Mouse (Mus musculus): Measurements from ENCODE around the gene Ube2n. TPM values are rescaled to one million over a fixed set of nuclear protein-coding genes. Genes with fewer than 3 reads are reported as not detected.
A peak's percentile ranks its signal among the peaks of the same experiment; 100 is the strongest.

The Ube2n gene
- polyA plus RNA-seq, 1 experiment from 2014 or later = 319 TPM

DNA sequence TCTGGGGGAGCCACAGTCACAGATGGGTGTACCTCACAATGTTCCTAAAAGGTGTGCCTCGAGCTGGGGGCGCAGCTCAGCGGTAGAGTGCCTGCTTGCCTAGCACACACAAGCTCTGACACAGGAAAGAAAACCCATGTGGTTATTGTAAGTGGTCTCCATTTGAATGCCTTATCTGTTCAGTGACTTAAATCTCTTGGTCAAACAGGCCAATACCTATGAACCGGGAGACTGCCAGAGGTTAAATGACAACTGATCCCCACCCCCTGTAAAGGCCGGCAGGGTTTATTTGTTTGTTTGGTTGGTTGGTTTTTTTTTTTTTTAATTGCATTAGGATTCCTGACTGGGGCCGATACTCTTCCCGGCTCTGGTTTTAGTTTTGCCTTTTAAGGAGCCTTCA, 44.5 kb downstream of the Ube2n start:
- Histone ChIP-seq H3K4me2 (ENCODE audit: low read length) (no peak overlapping the region), H3K27me3 (replicated peaks; ENCODE audit: control insufficient read depth, insufficient read depth, low read length) (no peaks in the 10 kb centered on the region), H3K4me1 (replicated peaks; ENCODE audit: control insufficient read depth, insufficient read depth, low read length) (0 out of 2 replicates have a peak, but pooled peaks cover 11% of the 10 kb centered on the region), H3K36me3 (ENCODE audit: control insufficient read depth, insufficient read depth, low read length) (peaks cover 5% of the 10 kb centered on the region; the same call in 1 of the 2 replicates), H3K9ac (ENCODE audit: low read length) (no peak overlapping the region), H3K4me3 (ENCODE audit: low read depth, low read length) (no peak overlapping the region), H3K9me3 (ENCODE audit: control insufficient read depth, low read length) (no peaks in the 10 kb centered on the region), H3K27ac (ENCODE audit: low read depth) (no peak overlapping the region)
- ATAC-seq (replicated peaks; ENCODE audit: low FRiP score, low TSS enrichment, low read depth) = no peak
- no peak for DNase-seq (ENCODE audit: low spot score)
- 73% methylated on average over 7 of the region's 7 CpGs for WGBS

DNA sequence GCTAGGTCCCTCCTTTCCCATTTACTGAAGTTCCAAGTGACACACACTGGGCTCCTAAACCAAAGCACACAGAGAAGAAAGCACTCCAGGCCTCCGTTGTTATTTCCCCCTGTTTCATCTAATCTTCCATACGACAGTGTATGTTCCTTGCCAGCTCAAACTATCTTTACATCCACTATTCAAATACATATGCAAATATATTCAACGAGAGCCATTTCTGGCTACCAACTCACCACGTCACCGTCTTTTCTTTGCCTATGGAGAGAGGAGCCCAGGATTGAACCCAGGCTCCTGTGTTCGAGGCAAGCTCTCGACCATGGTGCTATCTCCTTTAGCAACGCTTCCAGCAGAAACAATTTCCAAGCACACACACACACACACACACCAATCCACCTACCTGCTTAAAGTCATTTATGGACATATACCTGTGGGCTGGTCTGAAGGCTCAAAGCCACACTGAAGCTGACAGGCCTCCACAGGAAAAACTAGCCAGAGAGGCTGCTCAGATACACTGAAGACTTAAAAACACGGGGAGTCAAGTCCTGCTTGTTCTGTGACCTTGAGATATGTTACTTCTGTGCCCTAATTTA, 45.5 kb downstream of the Ube2n start:
- Histone ChIP-seq H3K4me3 (ENCODE audit: low read depth, low read length) (no peak overlapping the region), H3K27me3 (replicated peaks; ENCODE audit: control insufficient read depth, insufficient read depth, low read length) (no peaks in the 10 kb centered on the region), H3K36me3 (ENCODE audit: control insufficient read depth, insufficient read depth, low read length) (peaks cover 5% of the 10 kb centered on the region; the same call in 1 of the 2 replicates), H3K4me1 (replicated peaks; ENCODE audit: control insufficient read depth, insufficient read depth, low read length) (peaks cover 16% of the 10 kb centered on the region; the same call in 1 of the 2 replicates), H3K9me3 (ENCODE audit: control insufficient read depth, low read length) (no peaks in the 10 kb centered on the region), H3K27ac (ENCODE audit: low read depth) (no peak overlapping the region), H3K4me2 (ENCODE audit: low read length) (no peak overlapping the region), H3K9ac (ENCODE audit: low read length) (no peak overlapping the region)
- DNase-seq (ENCODE audit: low spot score) (no peak), ATAC-seq (replicated peaks; ENCODE audit: low FRiP score, low TSS enrichment, low read depth) (no peak)
- 84% methylated on average over 9 of the region's 9 CpGs for WGBS

DNA sequence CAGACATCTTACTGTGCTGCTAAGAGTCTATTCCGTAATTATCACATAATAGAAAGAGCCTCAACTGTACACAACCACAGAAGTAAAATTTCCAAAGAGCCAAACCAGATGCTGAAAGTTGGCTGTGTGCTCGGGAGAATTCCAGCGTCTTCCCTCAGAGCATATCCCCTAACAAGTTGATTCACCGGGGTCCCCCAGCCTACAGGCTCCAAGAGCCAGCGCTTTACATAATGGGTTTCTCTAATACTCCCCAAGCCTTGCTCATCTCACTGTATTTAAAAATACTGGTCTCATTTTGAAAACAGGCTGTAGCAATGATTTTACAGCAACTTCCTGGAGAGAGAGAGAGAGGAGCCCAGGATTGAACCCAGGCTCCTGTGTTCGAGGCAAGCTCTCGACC, 46.7 kb downstream of the Ube2n start:
- ATAC-seq (replicated peaks; ENCODE audit: low FRiP score, low TSS enrichment, low read depth) (no peak), DNase-seq (ENCODE audit: low spot score) (no peak)
- peaks cover 18% of the 10 kb centered on the region; the same call in 1 of the 2 replicates for H3K4me1 ChIP-seq (replicated peaks; ENCODE audit: control insufficient read depth, insufficient read depth, low read length)
- H3K36me3 ChIP-seq (ENCODE audit: control insufficient read depth, insufficient read depth, low read length) = peaks cover 5% of the 10 kb centered on the region; the same call in 1 of the 2 replicates
- no peaks in the 10 kb centered on the region for H3K27me3 ChIP-seq (replicated peaks; ENCODE audit: control insufficient read depth, insufficient read depth, low read length)
- 53% methylated on average over 7 of the region's 7 CpGs for WGBS
- no peak overlapping the region for H3K27ac ChIP-seq (ENCODE audit: low read depth)
- H3K4me2 ChIP-seq (ENCODE audit: low read length) = peak overlapping the region; percentile 56
- H3K9me3 ChIP-seq (ENCODE audit: control insufficient read depth, low read length) = no peaks in the 10 kb centered on the region
- H3K4me3 ChIP-seq (ENCODE audit: low read depth, low read length) = peak overlapping the region; percentile 71
- peak overlapping the region; percentile 87; the same call in 1 of the 2 replicates for H3K9ac ChIP-seq (ENCODE audit: low read length)

DNA sequence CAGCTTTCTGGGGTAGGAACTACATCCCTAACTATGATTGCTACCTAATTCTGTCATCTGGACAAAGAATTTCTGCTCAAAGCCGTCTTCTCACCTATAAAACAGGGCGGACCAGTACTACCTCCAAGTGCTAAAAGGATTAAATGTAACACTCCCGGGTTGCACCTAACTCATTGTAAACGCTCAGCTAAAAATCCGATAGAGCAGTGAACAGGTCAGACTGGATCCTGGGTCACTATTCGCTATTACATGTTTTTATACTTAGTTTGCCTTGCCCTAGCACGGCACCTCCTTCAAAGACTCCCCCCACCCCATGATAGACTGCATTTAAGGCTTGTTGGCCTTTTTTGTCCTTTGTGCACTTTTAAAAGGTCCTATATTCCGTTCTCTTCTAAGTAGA, 47.5 kb downstream of the Ube2n start:
- Histone ChIP-seq H3K4me3 (ENCODE audit: low read depth, low read length) (peak overlapping the region; percentile 71), H3K27me3 (replicated peaks; ENCODE audit: control insufficient read depth, insufficient read depth, low read length) (no peaks in the 10 kb centered on the region), H3K4me1 (replicated peaks; ENCODE audit: control insufficient read depth, insufficient read depth, low read length) (peaks cover 18% of the 10 kb centered on the region; the same call in 1 of the 2 replicates), H3K9ac (ENCODE audit: low read length) (peak overlapping the region; percentile 87), H3K9me3 (ENCODE audit: control insufficient read depth, low read length) (no peaks in the 10 kb centered on the region), H3K4me2 (ENCODE audit: low read length) (peak overlapping the region; percentile 56), H3K27ac (ENCODE audit: low read depth) (no peak overlapping the region), H3K36me3 (ENCODE audit: control insufficient read depth, insufficient read depth, low read length) (peaks cover 5% of the 10 kb centered on the region; the same call in 1 of the 2 replicates)
- no peak for DNase-seq (ENCODE audit: low spot score)
- no peak for ATAC-seq (replicated peaks; ENCODE audit: low FRiP score, low TSS enrichment, low read depth)
- WGBS = 5% methylated on average over 8 of the region's 8 CpGs

DNA sequence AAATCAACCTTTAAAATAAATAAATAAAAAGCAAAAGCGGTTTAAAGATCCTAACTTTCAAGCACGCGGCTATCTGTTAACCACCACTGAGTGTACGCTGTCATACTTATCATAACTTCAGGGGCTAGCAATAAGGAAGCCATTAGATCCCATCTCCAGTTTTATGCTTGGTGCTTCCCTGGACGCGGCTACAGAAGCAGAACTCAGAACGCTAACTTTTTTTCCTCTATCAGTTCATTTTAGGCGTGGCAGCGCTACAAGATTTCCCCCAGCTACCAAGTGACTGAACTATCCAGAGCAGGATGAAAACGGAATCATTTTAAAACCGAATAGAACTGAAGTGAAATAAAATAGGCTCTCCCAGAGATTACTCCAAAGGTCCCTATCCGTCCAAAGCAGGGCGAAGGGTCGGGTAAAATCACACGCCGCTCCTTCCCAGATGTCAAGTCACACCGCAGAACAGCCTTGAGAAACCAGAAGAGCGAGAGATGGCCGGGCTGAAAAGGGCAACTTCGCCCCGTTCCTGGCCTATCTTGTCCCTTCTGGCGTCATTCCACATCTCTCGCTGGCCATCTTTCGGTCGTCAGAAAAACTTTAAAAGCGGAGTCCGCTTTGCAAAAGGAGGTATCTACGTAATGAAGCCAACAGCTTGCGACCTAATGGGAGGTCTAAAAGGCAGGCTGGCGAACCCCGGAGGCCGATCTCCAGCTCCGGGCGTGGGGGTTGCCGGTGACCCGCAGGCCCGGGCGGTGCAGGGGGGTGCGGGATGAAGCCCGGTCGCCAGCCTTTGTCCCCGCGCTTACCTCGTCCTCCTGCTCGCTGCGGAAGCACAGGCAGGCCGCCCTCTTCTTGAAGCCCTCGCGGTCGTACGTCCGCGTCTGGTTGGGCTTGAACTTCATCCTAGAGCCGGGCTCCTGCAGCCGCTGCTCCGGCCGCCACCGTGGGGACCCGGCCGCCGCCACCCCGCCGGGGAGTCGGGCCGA, 48.2 kb downstream of the Ube2n start:
- peak overlapping the region; percentile 71 for H3K4me3 ChIP-seq (ENCODE audit: low read depth, low read length)
- H3K4me1 ChIP-seq (replicated peaks; ENCODE audit: control insufficient read depth, insufficient read depth, low read length) = peaks cover 18% of the 10 kb centered on the region; the same call in 1 of the 2 replicates
- no peaks in the 10 kb centered on the region for H3K36me3 ChIP-seq (ENCODE audit: control insufficient read depth, insufficient read depth, low read length)
- H3K4me2 ChIP-seq (ENCODE audit: low read length) = peak overlapping the region; percentile 56
- H3K9me3 ChIP-seq (ENCODE audit: control insufficient read depth, low read length) = no peaks in the 10 kb centered on the region
- 0% methylated on average over 58 of the region's 65 CpGs for WGBS
- DNase-seq (ENCODE audit: low spot score) = peak; percentile 82
- H3K9ac ChIP-seq (ENCODE audit: low read length) = peak overlapping the region; percentile 87
- H3K27me3 ChIP-seq (replicated peaks; ENCODE audit: control insufficient read depth, insufficient read depth, low read length) = no peaks in the 10 kb centered on the region
- ATAC-seq (replicated peaks; ENCODE audit: low FRiP score, low TSS enrichment, low read depth) = peak; percentile 58
- peak overlapping the region; percentile 93 for H3K27ac ChIP-seq (ENCODE audit: low read depth)

DNA sequence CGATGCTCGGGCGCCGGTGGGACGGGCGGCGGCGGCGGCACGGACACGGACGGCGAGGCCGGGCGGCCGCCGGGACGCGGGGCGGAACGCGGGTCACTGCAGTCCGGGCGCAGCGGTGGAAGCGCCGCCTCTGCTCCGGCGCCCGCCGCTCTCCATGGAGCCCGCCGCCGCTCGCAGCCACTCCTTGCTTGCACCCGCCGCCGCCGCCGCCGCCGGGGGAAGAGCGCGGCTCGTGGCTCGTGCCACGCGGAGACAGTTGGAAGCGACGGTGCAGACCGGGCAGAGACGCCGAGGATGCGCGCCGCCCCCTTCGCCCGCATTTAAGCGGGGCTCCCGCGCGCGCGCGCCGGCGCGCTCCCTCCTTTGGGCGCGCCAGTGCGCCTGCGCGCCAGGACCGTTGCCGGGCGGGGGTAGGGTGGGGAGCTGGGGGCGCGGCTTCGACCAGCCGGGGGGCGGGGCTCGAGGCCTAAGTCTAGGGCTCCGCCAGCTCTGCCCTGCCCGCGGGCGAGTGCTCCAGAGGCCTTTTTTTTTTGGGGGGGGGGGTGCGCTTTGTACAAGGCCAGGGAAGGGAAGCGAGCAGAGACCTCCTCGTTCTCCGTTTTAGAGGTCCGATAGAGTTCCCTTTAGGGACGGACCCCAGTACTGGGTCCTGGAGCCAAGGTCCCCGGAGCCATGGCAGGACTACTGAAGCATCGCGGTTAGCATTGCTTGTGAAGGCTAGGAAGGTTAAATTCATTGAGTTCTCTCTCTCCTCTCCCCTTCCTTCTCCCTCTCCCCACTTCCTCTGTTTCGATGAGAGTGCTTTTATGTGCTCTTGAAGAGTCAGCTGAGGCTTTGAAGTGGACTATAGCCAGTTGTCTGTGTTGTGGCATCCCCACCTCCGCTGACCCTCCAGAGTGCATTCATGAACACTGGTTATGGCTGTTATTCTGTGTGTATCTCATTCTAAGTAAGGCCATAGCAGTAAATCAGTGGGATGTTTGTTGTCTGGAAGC, 49.2 kb downstream of the Ube2n start, which contains the start of gene Nudt4:
TSS of gene Nudt4 (minus strand) at position 296 of the 995 bp plus-strand sequence.
- Histone ChIP-seq H3K4me1 (replicated peaks; ENCODE audit: control insufficient read depth, insufficient read depth, low read length) (peaks cover 18% of the 10 kb centered on the region; the same call in 1 of the 2 replicates), H3K4me2 (ENCODE audit: low read length) (peak within 1 kb of the TSS; percentile 56), H3K27ac (ENCODE audit: low read depth) (peak within 1 kb of the TSS; percentile 93), H3K36me3 (ENCODE audit: control insufficient read depth, insufficient read depth, low read length) (no peaks in the 10 kb centered on the region), H3K9ac (ENCODE audit: low read length) (peak within 1 kb of the TSS; percentile 87), H3K9me3 (ENCODE audit: control insufficient read depth, low read length) (no peaks in the 10 kb centered on the region), H3K27me3 (replicated peaks; ENCODE audit: control insufficient read depth, insufficient read depth, low read length) (no peaks in the 10 kb centered on the region), H3K4me3 (ENCODE audit: low read depth, low read length) (peak within 1 kb of the TSS; percentile 71)
- DNase-seq (ENCODE audit: low spot score) = peak; percentile 89
- WGBS = 2% methylated on average over 65 of the region's 97 CpGs
- peak; percentile 90 for ATAC-seq (replicated peaks; ENCODE audit: low FRiP score, low TSS enrichment, low read depth)

DNA sequence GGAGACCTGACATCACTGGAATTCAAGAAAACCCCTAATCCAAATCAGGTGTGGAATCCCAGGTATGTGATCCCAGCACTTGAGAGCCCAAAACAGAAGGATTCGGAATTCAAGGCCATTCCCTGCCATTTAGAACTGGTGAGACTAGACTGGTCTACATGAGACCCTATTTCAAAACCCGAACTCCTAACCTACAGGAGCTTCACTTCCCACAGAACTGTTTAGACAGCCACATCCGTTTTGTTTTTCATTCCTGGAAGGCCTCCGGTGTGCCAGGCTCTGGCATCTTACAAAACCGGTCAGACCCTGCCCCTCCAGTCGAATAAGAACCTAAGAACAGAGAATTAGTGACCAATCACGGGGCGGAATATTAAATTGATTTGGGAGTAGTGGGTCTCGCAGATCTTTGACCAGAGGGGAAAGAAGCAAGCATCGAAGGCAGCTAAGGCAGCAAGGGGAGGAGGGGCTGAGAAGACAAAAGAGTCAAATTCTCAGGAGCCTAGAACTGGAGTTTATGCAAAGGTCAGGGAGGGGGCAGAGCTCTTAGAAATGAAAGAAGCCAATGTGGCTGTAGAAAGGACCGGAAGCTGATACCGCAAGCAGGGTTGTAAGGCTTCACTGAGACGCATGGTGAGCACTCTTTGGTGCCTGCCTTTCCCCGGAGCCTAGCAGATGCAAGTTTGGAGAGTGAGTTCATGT, 50.4 kb downstream of the Ube2n start:
- Histone ChIP-seq H3K27me3 (replicated peaks; ENCODE audit: control insufficient read depth, insufficient read depth, low read length) (no peaks in the 10 kb centered on the region), H3K4me3 (ENCODE audit: low read depth, low read length) (no peak overlapping the region), H3K4me1 (replicated peaks; ENCODE audit: control insufficient read depth, insufficient read depth, low read length) (peaks cover 18% of the 10 kb centered on the region; the same call in 1 of the 2 replicates), H3K27ac (ENCODE audit: low read depth) (no peak overlapping the region), H3K9ac (ENCODE audit: low read length) (no peak overlapping the region), H3K4me2 (ENCODE audit: low read length) (no peak overlapping the region), H3K9me3 (ENCODE audit: control insufficient read depth, low read length) (no peaks in the 10 kb centered on the region), H3K36me3 (ENCODE audit: control insufficient read depth, insufficient read depth, low read length) (no peaks in the 10 kb centered on the region)
- DNase-seq (ENCODE audit: low spot score) (no peak), ATAC-seq (replicated peaks; ENCODE audit: low FRiP score, low TSS enrichment, low read depth) (no peak)
- 28% methylated on average over 14 of the region's 14 CpGs for WGBS

All from intestine, embryonic 14.5 days (tissue).